ENCODE assay signal across 9 mouse cellular contexts in the genomic region with DNA sequence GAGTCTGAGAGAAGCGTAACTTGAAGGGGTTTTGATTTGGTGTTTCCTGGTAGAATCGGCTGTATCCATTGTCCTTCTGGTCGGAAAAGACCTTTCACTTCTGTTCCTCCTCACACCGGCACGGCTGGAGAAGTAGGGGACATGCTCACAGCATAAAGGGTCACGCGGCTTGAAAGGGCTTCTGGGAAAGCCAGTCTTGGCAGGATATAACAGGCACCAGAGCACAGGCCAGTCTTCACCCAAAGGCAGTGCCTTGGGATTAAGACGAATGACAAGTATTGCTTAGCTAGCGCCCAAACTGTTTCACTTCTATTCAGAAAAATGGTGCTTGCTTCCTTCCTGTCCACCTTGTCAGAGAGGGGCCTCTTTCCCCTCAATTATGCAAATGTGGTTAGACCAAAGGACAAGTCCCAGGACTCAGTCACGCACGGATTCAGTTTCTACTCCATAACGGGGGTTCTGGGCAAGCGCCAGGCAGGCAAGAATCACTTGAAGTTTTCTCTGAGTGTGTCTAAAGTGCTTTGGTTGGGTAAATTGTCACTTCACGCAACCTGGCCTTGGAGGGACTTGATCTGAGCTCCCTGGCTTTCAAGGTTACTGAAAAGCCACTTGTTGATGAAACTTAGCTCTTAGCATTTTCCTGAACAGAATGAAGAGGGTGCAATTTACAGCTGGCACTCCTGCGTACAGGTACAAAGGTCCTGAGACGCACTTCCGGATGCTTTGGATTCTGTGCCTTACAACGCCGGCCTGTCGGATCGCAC. TPM values are rescaled to one million over a fixed set of nuclear protein-coding genes. Genes with fewer than 3 reads are reported as not detected.
A peak's percentile ranks its signal among the peaks of the same experiment; 100 is the strongest.
DNase-seq lines count a peak whose midpoint lies in the region; ATAC-seq and TF ChIP-seq lines count a peak whose summit lies in the region.
"Had no signal": no experiment of that assay in that cellular context is flagged by ENCODE, and none has a peak within 500 bp of the region (broad histone marks: within the 10 kb centered on the region; RNA-seq: fewer than 3 reads in every experiment).

No protein-coding gene starts in this region.

- no peak for TF ChIP-seq EP300 in liver, postnatal 0 days (IDR thresholded peaks at IDR 0.05; ENCODE audit: low read depth)

- peaks cover 18% of the 10 kb centered on the region for H3K4me1 ChIP-seq in hindbrain, embryonic 15.5 days (replicated peaks)
- no peaks in the 10 kb centered on the region for H3K4me1 ChIP-seq in liver, postnatal 0 days (ENCODE audit: insufficient read depth)
- H3K4me1 ChIP-seq in olfactory bulb, adult 2 months (ENCODE audit: control insufficient read depth, insufficient read depth, low read length) = peaks cover 16% of the 10 kb centered on the region

- no peak for DNase-seq in layer of hippocampus, adult 2 months (ENCODE audit: low spot score in 2 of 2)
- no peak for DNase-seq in layer of hippocampus, postnatal 14 days (ENCODE audit: low spot score in 2 of 2)
- no peak for DNase-seq in liver, postnatal 0 days
- DNase-seq in c-Kit-positive CD71-positive TER-119-positive erythroid progenitor cells, embryonic 14.5 days (ENCODE audit: low spot score) = no peak
- no peak for DNase-seq in right cerebral cortex, postnatal 4 days
- no peak for DNase-seq in urinary bladder, postnatal 25 days (ENCODE audit: low spot score)
- DNase-seq: cerebellum, adult 8-10 months had no signal

- H3K4me3 ChIP-seq in layer of hippocampus, adult 2 months = no peak overlapping the region
- H3K4me3 ChIP-seq in hindbrain, embryonic 15.5 days = no peak overlapping the region
- H3K4me3 ChIP-seq in liver, postnatal 0 days (ENCODE audit: low read depth, low read length) = no peak overlapping the region
- H3K4me3 ChIP-seq in olfactory bulb, adult 2 months (ENCODE audit: insufficient read depth, low read depth, low read length) = no peak overlapping the region

- no peaks in the 10 kb centered on the region for H3K9me3 ChIP-seq in hindbrain, embryonic 15.5 days
- no peaks in the 10 kb centered on the region for H3K9me3 ChIP-seq in liver, postnatal 0 days (ENCODE audit: low read length)

- 55% methylated on average over 21 of the region's 21 CpGs for WGBS in hindbrain, embryonic 15.5 days
- 60% methylated on average over 21 of the region's 21 CpGs for WGBS in liver, postnatal 0 days (ENCODE audit: insufficient replicate concordance)
- 74% methylated on average over 21 of the region's 21 CpGs for WGBS in olfactory bulb, adult 2 months

- no peak for TF ChIP-seq POLR2A in olfactory bulb, adult 2 months (IDR thresholded peaks at IDR 0.05; ENCODE audit: insufficient read depth, low read depth, low read length)

- H3K9ac ChIP-seq in hindbrain, embryonic 15.5 days = no peak overlapping the region
- no peak overlapping the region for H3K9ac ChIP-seq in liver, postnatal 0 days (replicated peaks)

- peak overlapping the region; percentile 39; the same call in 1 of the 2 replicates for H3K27ac ChIP-seq in layer of hippocampus, adult 2 months
- no peak overlapping the region for H3K27ac ChIP-seq in hindbrain, embryonic 15.5 days (replicated peaks)
- 0 out of 2 replicates have a peak overlapping the region, but pooled peaks have one; percentile 24 for H3K27ac ChIP-seq in liver, postnatal 0 days (ENCODE audit: low read depth)
- H3K27ac ChIP-seq in olfactory bulb, adult 2 months (ENCODE audit: insufficient read depth, low read depth, low read length) = 0 out of 2 replicates have a peak overlapping the region, but pooled peaks have one; percentile 14

- 0 out of 2 replicates have a peak, but pooled peaks have one; percentile 21 for ATAC-seq in hindbrain, embryonic 15.5 days (ENCODE audit: low FRiP score, low read depth)
- ATAC-seq in liver, postnatal 0 days = no peak

- peak overlapping the region; percentile 4 for H3K4me2 ChIP-seq in hindbrain, embryonic 15.5 days
- 0 out of 2 replicates have a peak overlapping the region, but pooled peaks have one; percentile 5 for H3K4me2 ChIP-seq in liver, postnatal 0 days (ENCODE audit: low read depth, low read length)

- no peaks in the 10 kb centered on the region for H3K36me3 ChIP-seq in hindbrain, embryonic 15.5 days
- no peaks in the 10 kb centered on the region for H3K36me3 ChIP-seq in liver, postnatal 0 days (replicated peaks; ENCODE audit: insufficient read depth, low read length)

- no peak for TF ChIP-seq CTCF in layer of hippocampus, adult 2 months (conservative IDR thresholded peaks at IDR 0.05)
- no peak for TF ChIP-seq CTCF in liver, postnatal 0 days (IDR thresholded peaks at IDR 0.05; ENCODE audit: low read depth)
- TF ChIP-seq CTCF in olfactory bulb, adult 2 months (IDR thresholded peaks at IDR 0.05; ENCODE audit: insufficient read depth, low read depth, low read length) = no peak

- no peaks in the 10 kb centered on the region for H3K27me3 ChIP-seq in hindbrain, embryonic 15.5 days
- no peaks in the 10 kb centered on the region for H3K27me3 ChIP-seq in liver, postnatal 0 days (ENCODE audit: insufficient read depth, low read length)

RNA-seq across cellular contexts. Expression of a gene that starts 3.1 kb away (rescaled TPM):
- total RNA-seq in layer of hippocampus, adult 2 months (2021) = 1 to 10 TPM; 5.2 to 5.5 TPM
- total RNA-seq in layer of hippocampus, postnatal 14 days (2021) = 1 to 10 TPM; 6.2 to 7.3 TPM
- polyA plus RNA-seq in hindbrain, embryonic 15.5 days (2015; fragmentation: Nextera tagmentation; extraction: Ambion mirVana) = 3.1 and 3.6 TPM in 2 replicates
- 19.5 and 23.0 TPM in 2 replicates for polyA plus RNA-seq in liver, postnatal 0 days (2015; fragmentation: Nextera tagmentation; extraction: Ambion mirVana)
- not detected in 2 replicates for polyA plus RNA-seq in olfactory bulb, adult 2 months (2012; ENCODE audit: insufficient read depth, insufficient read length, low replicate concordance, missing spikeins)
